9 mouse cellular contexts compared by ENCODE assay signal in genomic region chr8:94199202-94199869, GRCm38 (mm10). TPM values are rescaled to one million over a fixed set of nuclear protein-coding genes. Genes with fewer than 3 reads are reported as not detected.
DNase-seq lines count a peak whose midpoint lies in the region; ATAC-seq and TF ChIP-seq lines count a peak whose summit lies in the region.
"Had no signal": no experiment of that assay in that cellular context is flagged by ENCODE, and none has a peak within 500 bp of the region (broad histone marks: within the 10 kb centered on the region; RNA-seq: fewer than 3 reads in every experiment).

No protein-coding gene starts in this region.

- H3K4me3 ChIP-seq in embryonic facial prominence, embryonic 13.5 days = no peak overlapping the region
- no peak overlapping the region for H3K4me3 ChIP-seq in hindbrain, embryonic 13.5 days
- H3K4me3 ChIP-seq in midbrain, embryonic 13.5 days (replicated peaks) = no peak overlapping the region
- H3K4me3 ChIP-seq in testis, adult 2 months (ENCODE audit: control insufficient read depth, low read depth, low read length) = no peak overlapping the region
- H3K4me3 ChIP-seq: neural tube, embryonic 12.5 days had no signal

- H3K27me3 ChIP-seq in embryonic facial prominence, embryonic 13.5 days = no peaks in the 10 kb centered on the region
- no peaks in the 10 kb centered on the region for H3K27me3 ChIP-seq in hindbrain, embryonic 13.5 days
- H3K27me3 ChIP-seq in midbrain, embryonic 13.5 days = no peaks in the 10 kb centered on the region
- H3K27me3 ChIP-seq in testis, adult 2 months (ENCODE audit: control insufficient read depth, insufficient read depth, low read length) = no peaks in the 10 kb centered on the region
- H3K27me3 ChIP-seq: neural tube, embryonic 12.5 days had no signal

- intact Hi-C loops in left cerebral cortex, postnatal 4 days (cut with DNase I) = no loop called here

- peak; percentile 48; the same call in 1 of the 2 replicates for ATAC-seq in embryonic facial prominence, embryonic 13.5 days (ENCODE audit: insufficient number of reproducible peaks, insufficient read depth, low FRiP score, low TSS enrichment, low read depth)
- peak; percentile 57; the same call in 1 of the 2 replicates for ATAC-seq in hindbrain, embryonic 13.5 days (ENCODE audit: low FRiP score)
- peak; percentile 63 for ATAC-seq in midbrain, embryonic 13.5 days

- no peak for TF ChIP-seq POLR2A in testis, adult 2 months (IDR thresholded peaks at IDR 0.05; ENCODE audit: control insufficient read depth, low read depth, low read length)

- H3K9ac ChIP-seq in embryonic facial prominence, embryonic 13.5 days = no peak overlapping the region
- H3K9ac ChIP-seq in hindbrain, embryonic 13.5 days = no peak overlapping the region
- H3K9ac ChIP-seq in midbrain, embryonic 13.5 days (replicated peaks) = no peak overlapping the region
- H3K9ac ChIP-seq: neural tube, embryonic 12.5 days had no signal

- no peaks in the 10 kb centered on the region for H3K9me3 ChIP-seq in embryonic facial prominence, embryonic 13.5 days
- H3K9me3 ChIP-seq in hindbrain, embryonic 13.5 days = no peaks in the 10 kb centered on the region
- H3K9me3 ChIP-seq in midbrain, embryonic 13.5 days = no peaks in the 10 kb centered on the region
- H3K9me3 ChIP-seq: neural tube, embryonic 12.5 days had no signal

- no peaks in the 10 kb centered on the region for H3K4me1 ChIP-seq in embryonic facial prominence, embryonic 13.5 days
- 0 out of 2 replicates have a peak, but pooled peaks cover 2% of the 10 kb centered on the region for H3K4me1 ChIP-seq in hindbrain, embryonic 13.5 days (replicated peaks)
- H3K4me1 ChIP-seq in midbrain, embryonic 13.5 days (replicated peaks) = no peaks in the 10 kb centered on the region
- H3K4me1 ChIP-seq in testis, adult 2 months (ENCODE audit: control insufficient read depth, insufficient read depth, low read length) = no peaks in the 10 kb centered on the region
- H3K4me1 ChIP-seq: neural tube, embryonic 12.5 days had no signal

- H3K27ac ChIP-seq in embryonic facial prominence, embryonic 13.5 days = no peak overlapping the region
- H3K27ac ChIP-seq in hindbrain, embryonic 13.5 days = no peak overlapping the region
- no peak overlapping the region for H3K27ac ChIP-seq in midbrain, embryonic 13.5 days
- no peak overlapping the region for H3K27ac ChIP-seq in testis, adult 2 months (ENCODE audit: control insufficient read depth, insufficient read depth, low read depth, low read length)
- H3K27ac ChIP-seq: neural tube, embryonic 12.5 days had no signal

- DNase-seq in layer of hippocampus, adult 11-12 months (ENCODE audit: low spot score) = peak; percentile 83
- no peak for DNase-seq in layer of hippocampus, adult 9-11 months
- peak; percentile 74 for DNase-seq in adrenal gland, postnatal 14 days
- peak; percentile 51 for DNase-seq in left cerebral cortex, postnatal 4 days

- peak; percentile 51; the same call in 1 of the 2 replicates for TF ChIP-seq CTCF in testis, adult 2 months (IDR thresholded peaks at IDR 0.05; ENCODE audit: control insufficient read depth, insufficient read depth, insufficient replicate concordance, low read depth, low read length)

- WGBS in embryonic facial prominence, embryonic 13.5 days = 45% methylated on average over 10 of the region's 10 CpGs
- WGBS in hindbrain, embryonic 13.5 days = 45% methylated on average over 10 of the region's 10 CpGs
- WGBS in midbrain, embryonic 13.5 days = 46% methylated on average over 10 of the region's 10 CpGs

- no peaks in the 10 kb centered on the region for H3K36me3 ChIP-seq in embryonic facial prominence, embryonic 13.5 days
- H3K36me3 ChIP-seq in hindbrain, embryonic 13.5 days = no peaks in the 10 kb centered on the region
- no peaks in the 10 kb centered on the region for H3K36me3 ChIP-seq in midbrain, embryonic 13.5 days
- H3K36me3 ChIP-seq in testis, adult 2 months (ENCODE audit: control insufficient read depth, insufficient read depth, low read length) = no peaks in the 10 kb centered on the region
- H3K36me3 ChIP-seq: neural tube, embryonic 12.5 days had no signal

- peak overlapping the region; percentile 30; the same call in 1 of the 2 replicates for H3K4me2 ChIP-seq in embryonic facial prominence, embryonic 13.5 days
- H3K4me2 ChIP-seq in hindbrain, embryonic 13.5 days = no peak overlapping the region
- no peak overlapping the region for H3K4me2 ChIP-seq in midbrain, embryonic 13.5 days (replicated peaks)
- H3K4me2 ChIP-seq: neural tube, embryonic 12.5 days had no signal

RNA-seq across cellular contexts. Expression of gene Nup93, which starts 15.0 kb away (rescaled TPM):
- total RNA-seq in adrenal gland, postnatal 14 days (2021) = 17.1 and 20.2 TPM in 2 replicates
- 87.1 and 88.8 TPM in 2 replicates for polyA plus RNA-seq in embryonic facial prominence, embryonic 13.5 days (2015; fragmentation: Nextera tagmentation; extraction: Ambion mirVana)
- polyA plus RNA-seq in hindbrain, embryonic 13.5 days (2015; fragmentation: Nextera tagmentation; extraction: Ambion mirVana) = 66.5 and 68.0 TPM in 2 replicates
- total RNA-seq in left cerebral cortex, postnatal 4 days (2021) = 10 to 100 TPM; 51.0 to 52.1 TPM
- polyA plus RNA-seq in midbrain, embryonic 13.5 days (2015; fragmentation: Nextera tagmentation; extraction: Ambion mirVana) = 76.0 and 77.7 TPM in 2 replicates
- 24.9 and 27.1 TPM in 2 replicates for polyA plus RNA-seq in testis, adult 2 months (2012; rRNA removed)

RNA-seq across cellular contexts. Expression of gene Mt1, which starts 20.5 kb away (rescaled TPM):
- total RNA-seq in adrenal gland, postnatal 14 days (2021) = 237 and 369 TPM in 2 replicates
- 133 and 170 TPM in 2 replicates for polyA plus RNA-seq in embryonic facial prominence, embryonic 13.5 days (2015; fragmentation: Nextera tagmentation; extraction: Ambion mirVana)
- polyA plus RNA-seq in hindbrain, embryonic 13.5 days (2015; fragmentation: Nextera tagmentation; extraction: Ambion mirVana) = 35.8 and 38.6 TPM in 2 replicates
- total RNA-seq in left cerebral cortex, postnatal 4 days (2021) = 10 to 100 TPM; 40.5 to 51.0 TPM
- polyA plus RNA-seq in midbrain, embryonic 13.5 days (2015; fragmentation: Nextera tagmentation; extraction: Ambion mirVana) = 21.5 and 30.3 TPM in 2 replicates
- polyA plus RNA-seq in testis, adult 2 months (2012; rRNA removed) = 1,753 and 1,911 TPM in 2 replicates

RNA-seq across cellular contexts. Expression of gene Mt2, which starts 26.9 kb away (rescaled TPM):
- total RNA-seq in adrenal gland, postnatal 14 days (2021) = 119 and 299 TPM in 2 replicates
- polyA plus RNA-seq in embryonic facial prominence, embryonic 13.5 days (2015; fragmentation: Nextera tagmentation; extraction: Ambion mirVana) = 56.8 and 70.4 TPM in 2 replicates
- polyA plus RNA-seq in hindbrain, embryonic 13.5 days (2015; fragmentation: Nextera tagmentation; extraction: Ambion mirVana) = 9.5 and 9.6 TPM in 2 replicates
- 10 to 100 TPM; 48.9 to 50.5 TPM for total RNA-seq in left cerebral cortex, postnatal 4 days (2021)
- polyA plus RNA-seq in midbrain, embryonic 13.5 days (2015; fragmentation: Nextera tagmentation; extraction: Ambion mirVana) = 6.1 and 9.4 TPM in 2 replicates
- 232 and 277 TPM in 2 replicates for polyA plus RNA-seq in testis, adult 2 months (2012; rRNA removed)

RNA-seq across cellular contexts. Expression of gene Mt3, which starts 46.9 kb away (rescaled TPM):
- 4.3 and 8.4 TPM in 2 replicates for total RNA-seq in adrenal gland, postnatal 14 days (2021)
- 0.58 and 1.1 TPM in 2 replicates for polyA plus RNA-seq in embryonic facial prominence, embryonic 13.5 days (2015; fragmentation: Nextera tagmentation; extraction: Ambion mirVana)
- 119 and 130 TPM in 2 replicates for polyA plus RNA-seq in hindbrain, embryonic 13.5 days (2015; fragmentation: Nextera tagmentation; extraction: Ambion mirVana)
- 100 to 1,000 TPM; 204 to 210 TPM for total RNA-seq in left cerebral cortex, postnatal 4 days (2021)
- polyA plus RNA-seq in midbrain, embryonic 13.5 days (2015; fragmentation: Nextera tagmentation; extraction: Ambion mirVana) = 69.9 and 73.3 TPM in 2 replicates
- 6.3 and 9.4 TPM in 2 replicates for polyA plus RNA-seq in testis, adult 2 months (2012; rRNA removed)

Comparison
In these comparisons a context has a peak if more than half of its experiments do, and no peak if none do; other contexts are left out.
1. RNA of gene Mt1, which starts 20.5 kb away (polyA plus RNA-seq): 1,753 to 1,911 TPM in testis, adult 2 months; 133 to 170 TPM in embryonic facial prominence, embryonic 13.5 days, 35.8 to 38.6 TPM in hindbrain, embryonic 13.5 days and 21.5 to 30.3 TPM in midbrain, embryonic 13.5 days; every median in the first group is over 10 times any median in the second.
2. Peak in every context shown above with its lines, with median percentiles within 50 percentile points of each other: ATAC-seq.